19 mouse cellular contexts compared by ENCODE assay signal in genomic region chr9:52172550-52172949, GRCm38 (mm10). TPM values are rescaled to one million over a fixed set of nuclear protein-coding genes. Genes with fewer than 3 reads are reported as not detected.
A peak's percentile ranks its signal among the peaks of the same experiment; 100 is the strongest.
DNase-seq lines count a peak whose midpoint lies in the region; ATAC-seq and TF ChIP-seq lines count a peak whose summit lies in the region.
"Had no signal": no experiment of that assay in that cellular context is flagged by ENCODE, and none has a peak within 500 bp of the region (broad histone marks: within the 10 kb centered on the region; RNA-seq: fewer than 3 reads in every experiment).

No protein-coding gene starts in this region.

- H3K79me2 ChIP-seq in heart, adult 2 months (replicated peaks; ENCODE audit: control insufficient read depth, insufficient read depth, low read length) = no peaks in the 10 kb centered on the region

- H3K27me3 ChIP-seq in heart, embryonic 15.5 days = no peaks in the 10 kb centered on the region
- no peaks in the 10 kb centered on the region for H3K27me3 ChIP-seq in heart, adult 2 months (ENCODE audit: control insufficient read depth, insufficient read depth, low read length)
- H3K27me3 ChIP-seq in midbrain, embryonic 10.5 days (ENCODE audit: low read depth, poor library complexity, severe bottlenecking) = peaks cover 25% of the 10 kb centered on the region
- H3K27me3 ChIP-seq: midbrain, embryonic 15.5 days had no signal

- H3K4me3 ChIP-seq in heart, embryonic 15.5 days = no peak overlapping the region
- H3K4me3 ChIP-seq in heart, adult 2 months = no peak overlapping the region
- H3K4me3 ChIP-seq in midbrain, embryonic 10.5 days = no peak overlapping the region
- H3K4me3 ChIP-seq: limb, embryonic 12.5 days; midbrain, embryonic 15.5 days had no signal

- no peaks in the 10 kb centered on the region for H3K36me3 ChIP-seq in heart, embryonic 15.5 days
- no peaks in the 10 kb centered on the region for H3K36me3 ChIP-seq in heart, adult 2 months (ENCODE audit: control insufficient read depth, insufficient read depth, low read length)
- no peaks in the 10 kb centered on the region for H3K36me3 ChIP-seq in midbrain, embryonic 10.5 days
- H3K36me3 ChIP-seq: limb, embryonic 12.5 days; midbrain, embryonic 15.5 days had no signal

- ATAC-seq in heart, embryonic 15.5 days (replicated peaks; ENCODE audit: insufficient number of reproducible peaks, insufficient read depth, low FRiP score, low read depth) = no peak
- ATAC-seq in megakaryocyte progenitor cell, adult 5-6 weeks (replicated peaks; ENCODE audit: poor library complexity) = 0 out of 2 replicates have a peak, but pooled peaks have one; percentile 33
- ATAC-seq: activated CD4-positive, CD25-positive, alpha-beta regulatory T cell, adult 4 months; CD4-positive, CD25-positive, alpha-beta regulatory T cell, adult 4 months; forebrain, embryonic 14.5 days; hindbrain, embryonic 16.5 days; midbrain, embryonic 15.5 days had no signal

- no peak overlapping the region for H3K9ac ChIP-seq in heart, embryonic 15.5 days
- no peak overlapping the region for H3K9ac ChIP-seq in heart, adult 2 months (ENCODE audit: low read depth, low read length)
- H3K9ac ChIP-seq: limb, embryonic 12.5 days; midbrain, embryonic 15.5 days had no signal

- H3K27ac ChIP-seq in heart, embryonic 15.5 days = no peak overlapping the region
- no peak overlapping the region for H3K27ac ChIP-seq in heart, adult 2 months
- no peak overlapping the region for H3K27ac ChIP-seq in midbrain, embryonic 10.5 days (replicated peaks)
- H3K27ac ChIP-seq: limb, embryonic 12.5 days; midbrain, embryonic 15.5 days had no signal

- intact Hi-C loops in heart, adult 2 months (cut with DNase I) = loop anchor here (5.0 kb wide), 1 partner anchor 210 kb away; the partner anchor contains the start of gene Fdx1

- no peak for TF ChIP-seq CTCF in heart, adult 2 months (IDR thresholded peaks at IDR 0.05)

- no peak for DNase-seq in heart, adult 2 months
- DNase-seq in MEL-GATA-1-ER (ENCODE audit: extremely low read depth, low read depth) (peak; percentile 44), liver (peak; percentile 36)
- no peak for DNase-seq in midbrain, embryonic 10.5 days (ENCODE audit: low spot score)
- DNase-seq in layer of hippocampus, postnatal 10 days (ENCODE audit: low spot score in 2 of 2) = no peak
- DNase-seq: adrenal gland, postnatal 25 days; cerebellum, adult 9-10 months; kidney, adult 11 months; lung, postnatal 14 days; right cerebral cortex, postnatal 14 days; thymus, postnatal 4 days had no signal

- 43% methylated on average over 7 of the region's 7 CpGs for WGBS in heart, embryonic 15.5 days
- 28% methylated on average over 7 of the region's 7 CpGs for WGBS in heart, adult 2 months
- WGBS in midbrain, embryonic 10.5 days = 78% methylated on average over 7 of the region's 7 CpGs

- TF ChIP-seq POLR2A in heart, adult 2 months (IDR thresholded peaks at IDR 0.05; ENCODE audit: insufficient read depth, low read depth, low read length) = no peak

- TF ChIP-seq EP300 in heart, adult 2 months (IDR thresholded peaks at IDR 0.05; ENCODE audit: insufficient read depth, low read depth, low read length) = no peak

- no peaks in the 10 kb centered on the region for H3K9me3 ChIP-seq in heart, embryonic 15.5 days (replicated peaks)
- H3K9me3 ChIP-seq in midbrain, embryonic 10.5 days (replicated peaks) = no peaks in the 10 kb centered on the region
- H3K9me3 ChIP-seq: limb, embryonic 12.5 days; midbrain, embryonic 15.5 days had no signal

- H3K4me2 ChIP-seq in heart, embryonic 15.5 days = peak overlapping the region; percentile 29; the same call in 1 of the 2 replicates
- H3K4me2 ChIP-seq: limb, embryonic 12.5 days; midbrain, embryonic 15.5 days had no signal

- 0 out of 2 replicates have a peak, but pooled peaks cover 6% of the 10 kb centered on the region for H3K4me1 ChIP-seq in heart, embryonic 15.5 days (replicated peaks)
- H3K4me1 ChIP-seq in heart, adult 2 months (ENCODE audit: control insufficient read depth, insufficient read depth, low read length) = no peaks in the 10 kb centered on the region; the same call in 1 of the 2 replicates
- peaks cover 16% of the 10 kb centered on the region for H3K4me1 ChIP-seq in midbrain, embryonic 10.5 days

RNA-seq across cellular contexts. Expression of gene Zc3h12c, which starts 4.2 kb away (rescaled TPM):
- 2.2 and 2.3 TPM in 2 replicates for polyA plus RNA-seq in heart, embryonic 15.5 days (2015; fragmentation: Nextera tagmentation; extraction: Ambion mirVana)
- total RNA-seq in heart, adult 2 months (2021) = 10 to 100 TPM in 1 of 2 experiments, 1 to 10 TPM in 1; 8.2 to 10.1 TPM
- polyA plus RNA-seq in heart, adult 2 months (2012; rRNA removed) = 2.0 and 3.2 TPM in 2 replicates
- total RNA-seq in megakaryocyte progenitor cell, adult 5-6 weeks (2015) = 4.3 and 4.8 TPM in 2 replicates
- 4.3 and 4.6 TPM in 2 replicates for total RNA-seq in megakaryocyte progenitor cell, adult 5-6 weeks (2017)
- polyA plus RNA-seq in midbrain, embryonic 10.5 days (2016; fragmentation: Nextera tagmentation; extraction: Ambion mirVana) = 6.9 and 9.6 TPM in 2 replicates
- total RNA-seq in layer of hippocampus, postnatal 10 days (2021) = 10 to 100 TPM; 11.0 to 11.6 TPM

Comparison
In these comparisons a context has a peak if more than half of its experiments do, and no peak if none do; other contexts are left out.
1. DNase-seq: peak in MEL-GATA-1-ER (single experiment) and liver (single experiment); none in heart, adult 2 months (0 of 2), midbrain, embryonic 10.5 days (single experiment) and layer of hippocampus, postnatal 10 days (0 of 2).